Mouse (Mus musculus): Measurements from ENCODE around the gene Gm3239.
"Not testable (repeated sequence)": the region's sequence is repeated elsewhere in the genome, so short reads cannot be mapped to it uniquely, and the experiment has no call there.

GRCm38 (mm10) chr14:4632052-4632451, 31.9 kb upstream of the Gm3239 start, which contains the start of gene Gm8159:
- not testable (repeated sequence) for TF ChIP-seq SIN3A (IDR thresholded peaks at IDR 0.05; ENCODE audit: low read length); MAFK (IDR thresholded peaks at IDR 0.05; ENCODE audit: borderline replicate concordance, low read depth, low read length); CTCF (IDR thresholded peaks at IDR 0.05 in 2 of 3, conservative IDR thresholded peaks at IDR 0.05 in 1 of 3; ENCODE audit: control insufficient read depth in 1 of 3, insufficient read depth in 1 of 3, low read depth in 2 of 3, low read length in 3 of 3, poor library complexity in 1 of 3, severe bottlenecking in 1 of 3); RAD21 (IDR thresholded peaks at IDR 0.05; ENCODE audit: low read depth, low read length); POLR2A (IDR thresholded peaks at IDR 0.05; ENCODE audit: control insufficient read depth in 1 of 2, insufficient read depth in 1 of 2, low read depth in 1 of 2, low read length in 2 of 2, poor library complexity in 1 of 2); NRF1 (IDR thresholded peaks at IDR 0.05; ENCODE audit: insufficient read depth, low read depth, low read length, poor library complexity, severe bottlenecking); GATA1 (IDR thresholded peaks at IDR 0.05; ENCODE audit: low read depth, low read length); ZNF384 (IDR thresholded peaks at IDR 0.05; ENCODE audit: low read depth, low read length); ETS1 (IDR thresholded peaks at IDR 0.05; ENCODE audit: low read depth, low read length); ELF1 (IDR thresholded peaks at IDR 0.05; ENCODE audit: low read depth, low read length); POLR2AphosphoS5 (IDR thresholded peaks at IDR 0.05; ENCODE audit: borderline replicate concordance, low read depth, low read length); UBTF (IDR thresholded peaks at IDR 0.05; ENCODE audit: borderline replicate concordance, insufficient read depth, low read depth, low read length); ZKSCAN1 (IDR thresholded peaks at IDR 0.05; ENCODE audit: low read depth, low read length); EP300 (IDR thresholded peaks at IDR 0.05; ENCODE audit: low read depth in 1 of 2, low read length in 2 of 2)

Data from MEL (cell line).